Mouse (Mus musculus) hindbrain, embryonic 13.5 days (tissue): ENCODE data around the gene Tnfsfm13. TPM values are rescaled to one million over a fixed set of nuclear protein-coding genes. Genes with fewer than 3 reads are reported as not detected.
"Not testable (repeated sequence)": the region's sequence is repeated elsewhere in the genome, so short reads cannot be mapped to it uniquely, and the experiment has no call there.

Experiments
- ATAC-seq: fragments of 200-750 bp; cut with Nextera tagmentation; 2 replicates; pipeline ENCODE4 v1.8.0; 2017; ENCODE audit warnings: moderate TSS enrichment; ENCODE audit not compliant: low FRiP score
- H3K27ac ChIP-seq: fragments of 300-500 bp; sonication (generic); 2 replicates; pipeline ENCODE4 v1.5.1; 2015; ENCODE audit warnings: inconsistent platforms, mild to moderate bottlenecking, moderate library complexity
- H3K27me3 ChIP-seq: fragments of 300-500 bp; sonication (generic); 2 replicates; pipeline ENCODE4 v1.6.1; 2015; ENCODE audit warnings: mild to moderate bottlenecking, inconsistent platforms
- H3K36me3 ChIP-seq: fragments of 300-500 bp; sonication (generic); 2 replicates; pipeline ENCODE4 v1.6.1; 2015; ENCODE audit warnings: mild to moderate bottlenecking, inconsistent platforms
- H3K4me1 ChIP-seq: fragments of 300-500 bp; sonication (generic); replicated peaks from 2 replicates; pipeline ENCODE4 v1.6.1; 2015; ENCODE audit warnings: inconsistent platforms
- H3K4me2 ChIP-seq: fragments of 300-500 bp; sonication (generic); 2 replicates; pipeline ENCODE4 v1.6.1; 2015; ENCODE audit warnings: inconsistent platforms, mild to moderate bottlenecking, moderate library complexity
- H3K4me3 ChIP-seq: fragments of 300-500 bp; sonication (generic); 2 replicates; pipeline ENCODE4 v1.5.1; 2015; ENCODE audit warnings: mild to moderate bottlenecking, inconsistent platforms
- H3K9ac ChIP-seq: fragments of 300-500 bp; sonication (generic); 2 replicates; pipeline ENCODE4 v1.6.1; 2015; ENCODE audit warnings: mild to moderate bottlenecking, inconsistent platforms
- H3K9me3 ChIP-seq: fragments of 300-500 bp; sonication (generic); 2 replicates; pipeline ENCODE4 v1.6.1; 2016; ENCODE audit warnings: inconsistent platforms
- WGBS: fragments of 180-500 bp; shearing (Covaris S2); methylation state at CpG from one replicate; pipeline ENCODE4 v1.1.7; 2015; 5-methylcytosine and 5-hydroxymethylcytosine counted together
- polyA plus RNA-seq: library from polyadenylated mRNA; unstranded; fragments of >200 nt; fragmentation: Nextera tagmentation; extraction: Ambion mirVana; gene quantifications from 2 replicates; pipeline ENCODE4 v1.2.1, GENCODE M21; 2015

The Tnfsfm13 gene
- polyA plus RNA-seq, 1 experiment from 2014 or later: 1.2 TPM

DNA sequence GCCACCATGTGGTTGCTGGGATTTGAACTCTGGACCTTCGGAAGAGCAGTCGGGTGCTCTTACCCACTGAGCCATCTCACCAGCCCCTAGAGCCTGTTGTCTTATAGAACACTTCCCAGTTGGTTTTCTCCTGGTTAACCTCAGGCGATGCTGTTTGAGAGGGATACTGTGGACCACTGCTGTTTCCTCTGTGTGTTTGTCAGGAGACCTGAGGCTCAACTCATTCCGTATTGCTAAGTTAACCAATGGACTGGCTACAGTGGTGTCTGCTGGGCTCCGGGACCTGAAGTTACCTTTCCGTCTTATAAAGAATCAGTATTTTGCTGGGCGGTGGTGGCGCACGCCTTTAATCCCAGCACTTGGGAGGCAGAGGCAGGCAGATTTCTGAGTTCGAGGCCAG lies 7.0 kb upstream of the Tnfsfm13 start:
- not testable (repeated sequence) for H3K4me3 ChIP-seq, H3K27ac ChIP-seq, H3K36me3 ChIP-seq, H3K27me3 ChIP-seq, ATAC-seq, H3K9ac ChIP-seq, H3K4me1 ChIP-seq, H3K9me3 ChIP-seq, H3K4me2 ChIP-seq
- 95% methylated on average over 10 of the region's 10 CpGs for WGBS

DNA sequence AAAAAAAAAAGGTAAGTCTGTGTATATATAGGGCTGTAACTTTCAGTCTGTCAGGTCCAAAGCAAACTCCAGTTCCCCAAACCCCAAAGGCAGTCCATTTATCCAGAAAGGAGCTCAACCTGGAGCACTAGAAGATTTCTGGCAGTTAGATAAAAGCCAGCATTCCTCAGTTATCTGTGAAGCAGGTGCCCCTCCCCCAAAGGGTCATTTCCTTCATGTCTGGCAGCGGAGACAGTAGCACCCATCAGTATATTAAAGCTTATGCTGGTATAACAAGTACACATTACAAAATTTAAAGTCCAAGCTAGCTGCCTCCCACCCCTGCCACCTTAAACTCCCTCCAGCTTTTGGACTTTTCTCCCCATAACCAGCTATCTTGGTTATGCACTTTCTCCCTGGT lies 3.7 kb upstream of the Tnfsfm13 start:
- Histone ChIP-seq H3K9ac (no peak overlapping the region), H3K4me1 (peaks cover 11% of the 10 kb centered on the region), H3K4me3 (no peak overlapping the region), H3K4me2 (no peak overlapping the region), H3K27me3 (peaks cover 4% of the 10 kb centered on the region; the same call in 1 of the 2 replicates), H3K9me3 (no peaks in the 10 kb centered on the region), H3K36me3 (no peaks in the 10 kb centered on the region), H3K27ac (no peak overlapping the region)
- 79% methylated on average over 1 of the region's 1 CpGs for WGBS
- ATAC-seq: no peak

DNA sequence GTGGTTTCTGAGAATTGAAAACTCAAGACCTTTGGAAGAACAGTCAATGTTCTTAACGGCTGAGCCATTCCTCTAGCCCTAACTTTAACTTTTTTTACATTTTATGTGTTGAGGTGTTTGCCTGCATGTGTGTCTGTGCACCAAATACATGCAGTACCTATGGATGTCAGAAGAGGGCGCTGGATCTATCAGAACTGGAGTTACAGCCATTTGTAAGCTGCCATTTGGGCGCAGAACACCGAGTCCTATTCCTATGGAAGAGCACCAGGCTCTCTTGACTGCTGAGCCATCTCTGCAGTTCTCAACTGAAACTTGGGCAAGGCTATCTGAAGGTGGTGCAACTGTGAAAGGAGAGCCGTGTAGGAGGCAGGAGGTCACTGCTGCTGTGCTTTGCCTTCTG lies 2.7 kb upstream of the Tnfsfm13 start:
- H3K36me3 ChIP-seq: no peaks in the 10 kb centered on the region

DNA sequence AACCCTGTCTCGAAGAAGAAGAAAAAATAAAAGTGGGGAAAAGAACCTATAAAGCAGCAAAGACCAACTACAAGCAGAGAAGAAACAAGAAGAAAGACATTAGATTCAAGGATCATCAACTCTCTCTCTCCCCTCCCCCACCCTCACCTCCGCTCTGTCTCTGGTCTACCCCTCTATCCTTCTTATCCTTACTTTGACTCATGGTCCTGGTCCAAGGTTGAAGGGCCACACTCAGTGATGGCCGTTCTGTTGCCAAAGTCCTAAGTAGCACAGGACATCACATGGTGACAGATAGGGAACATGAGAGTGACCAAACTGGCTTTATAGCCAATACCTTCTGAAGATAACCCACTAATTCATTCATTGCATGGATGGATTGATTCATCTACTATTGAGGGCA lies 1.5 kb upstream of the Tnfsfm13 start:
- 96% methylated on average over 3 of the region's 3 CpGs for WGBS
- H3K36me3 ChIP-seq: no peaks in the 10 kb centered on the region
- ATAC-seq: no peak

More for the DNA sequence above, 2.7 kb upstream of the Tnfsfm13 start:
- H3K9ac ChIP-seq: no peak overlapping the region
- ATAC-seq: no peak
- H3K27me3 ChIP-seq: peaks cover 4% of the 10 kb centered on the region; the same call in 1 of the 2 replicates
- 67% methylated on average over 5 of the region's 5 CpGs for WGBS
- no peaks in the 10 kb centered on the region for H3K9me3 ChIP-seq
- no peak overlapping the region for H3K4me2 ChIP-seq
- H3K4me3 ChIP-seq: no peak overlapping the region
- no peak overlapping the region for H3K27ac ChIP-seq
- peaks cover 11% of the 10 kb centered on the region for H3K4me1 ChIP-seq

DNA sequence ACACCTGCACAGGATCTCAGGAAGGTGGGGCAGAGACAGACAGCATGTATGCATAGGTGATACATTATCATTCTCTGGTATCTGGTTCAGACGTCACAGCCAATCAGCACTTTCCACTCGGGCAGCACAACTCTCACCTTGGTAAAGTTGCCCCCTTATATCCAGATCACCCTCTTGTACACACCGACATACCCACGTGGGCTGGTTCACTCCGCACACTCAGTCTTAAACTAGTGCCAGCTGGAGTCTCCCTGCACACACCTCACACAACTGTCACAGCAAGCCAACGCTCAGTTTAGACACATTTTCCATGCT lies 895 bp downstream of the Tnfsfm13 start:
- Histone ChIP-seq H3K36me3 (no peaks in the 10 kb centered on the region), H3K27ac (no peak overlapping the region), H3K9me3 (no peaks in the 10 kb centered on the region), H3K4me3 (peak overlapping the region; percentile 49), H3K27me3 (no peaks in the 10 kb centered on the region), H3K4me2 (peak overlapping the region; percentile 84), H3K9ac (peak overlapping the region; percentile 84), H3K4me1 (peaks cover 11% of the 10 kb centered on the region)
- 28% methylated on average over 6 of the region's 6 CpGs for WGBS
- ATAC-seq: no peak

More for the DNA sequence above, 1.5 kb upstream of the Tnfsfm13 start:
- Histone ChIP-seq H3K4me1 (peaks cover 11% of the 10 kb centered on the region), H3K9me3 (no peaks in the 10 kb centered on the region), H3K4me3 (no peak overlapping the region), H3K9ac (no peak overlapping the region), H3K4me2 (no peak overlapping the region), H3K27me3 (peaks cover 4% of the 10 kb centered on the region; the same call in 1 of the 2 replicates), H3K27ac (no peak overlapping the region)

DNA sequence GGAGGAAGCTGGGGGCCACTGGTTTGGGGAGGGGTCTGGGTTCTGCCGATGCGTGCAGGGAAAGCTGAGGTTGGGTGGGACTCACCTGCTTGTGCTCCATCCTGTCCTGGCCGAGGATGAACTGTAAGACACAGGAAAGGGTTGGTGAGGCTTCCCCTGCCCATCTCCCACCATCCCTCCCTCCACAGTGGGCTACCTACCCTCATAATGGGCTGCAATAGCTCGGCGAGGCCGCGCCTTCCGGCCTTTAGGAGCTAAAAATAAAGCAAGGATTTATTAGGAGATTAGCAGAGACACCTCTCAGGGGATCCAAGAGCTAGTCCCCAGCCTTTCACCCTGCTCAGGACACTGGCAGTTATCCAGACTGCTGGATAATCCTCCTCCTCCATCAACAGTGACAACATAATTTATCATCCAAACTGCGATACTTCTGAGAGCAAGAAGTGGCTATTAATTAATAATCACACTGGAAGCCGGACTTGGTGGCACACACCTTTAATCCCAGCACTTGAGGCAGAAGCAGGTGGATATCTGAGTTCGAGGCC lies 2.4 kb downstream of the Tnfsfm13 start:
- Histone ChIP-seq H3K27me3 (no peaks in the 10 kb centered on the region), H3K36me3 (no peaks in the 10 kb centered on the region), H3K27ac (no peak overlapping the region), H3K9ac (no peak overlapping the region), H3K4me3 (no peak overlapping the region), H3K9me3 (no peaks in the 10 kb centered on the region), H3K4me1 (peaks cover 11% of the 10 kb centered on the region), H3K4me2 (no peak overlapping the region)
- ATAC-seq: no peak
- WGBS: 74% methylated on average over 11 of the region's 11 CpGs

DNA sequence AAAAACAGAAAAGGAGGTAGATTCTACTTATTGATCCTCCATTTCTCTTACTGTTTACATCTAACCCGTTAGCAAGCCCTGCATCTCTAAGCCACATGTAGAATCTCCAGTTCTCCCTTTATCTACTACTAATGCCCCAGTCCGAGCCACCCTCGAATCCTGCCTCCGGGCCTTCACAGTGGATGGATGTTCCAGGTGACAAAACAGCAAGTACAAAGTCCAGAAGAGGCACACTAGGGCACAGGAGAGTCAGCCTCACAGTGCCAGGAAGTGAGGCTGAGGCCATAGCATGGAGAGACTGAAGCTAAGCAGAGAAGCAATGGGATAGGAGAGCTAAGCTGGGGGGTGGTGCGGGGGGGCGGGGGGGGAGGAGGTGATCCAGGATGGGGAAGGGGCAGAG lies 3.0 kb downstream of the Tnfsfm13 start:
- H3K27me3 ChIP-seq: no peaks in the 10 kb centered on the region
- ATAC-seq: no peak
- no peaks in the 10 kb centered on the region for H3K36me3 ChIP-seq
- no peak overlapping the region for H3K4me3 ChIP-seq
- peaks cover 11% of the 10 kb centered on the region for H3K4me1 ChIP-seq
- 90% methylated on average over 6 of the region's 6 CpGs for WGBS
- H3K9me3 ChIP-seq: no peaks in the 10 kb centered on the region
- no peak overlapping the region for H3K9ac ChIP-seq
- H3K27ac ChIP-seq: no peak overlapping the region
- no peak overlapping the region for H3K4me2 ChIP-seq

DNA sequence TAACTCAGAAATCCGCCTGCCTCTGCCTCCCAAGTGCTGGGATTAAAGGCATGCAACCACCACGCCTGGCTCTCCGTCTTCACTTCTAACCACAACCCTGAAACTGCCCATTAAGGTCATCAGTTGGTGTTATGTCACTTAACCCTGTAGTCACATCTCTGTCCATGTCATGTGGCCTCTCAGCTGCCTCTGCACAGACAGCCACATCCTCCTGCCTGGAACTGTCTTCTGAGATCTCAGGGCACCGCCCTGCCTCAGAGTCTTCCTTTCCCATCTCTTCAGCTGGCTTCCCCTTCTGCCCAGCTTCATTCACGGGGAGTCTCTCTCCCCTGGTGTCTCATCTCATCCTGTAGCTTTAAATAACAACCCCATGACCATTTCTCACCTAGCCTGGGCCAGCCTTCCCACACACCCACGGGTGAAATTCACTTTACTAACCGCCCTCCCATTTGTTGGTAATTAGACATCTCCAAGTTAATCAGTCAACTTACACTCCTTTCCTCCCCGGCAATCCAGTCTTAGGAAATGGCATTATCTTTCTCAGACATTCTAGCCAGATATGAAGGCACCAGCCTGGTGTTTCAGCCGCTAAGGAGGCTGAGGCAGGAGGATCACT lies 3.6 kb downstream of the Tnfsfm13 start:
- Histone ChIP-seq H3K27me3 (peaks cover under 1% of the 10 kb centered on the region; the same call in 1 of the 2 replicates), H3K4me3 (no peak overlapping the region), H3K4me2 (no peak overlapping the region), H3K4me1 (peaks cover 11% of the 10 kb centered on the region), H3K9ac (no peak overlapping the region), H3K9me3 (no peaks in the 10 kb centered on the region), H3K36me3 (no peaks in the 10 kb centered on the region), H3K27ac (no peak overlapping the region)
- 83% methylated on average over 9 of the region's 9 CpGs for WGBS
- no peak for ATAC-seq

DNA sequence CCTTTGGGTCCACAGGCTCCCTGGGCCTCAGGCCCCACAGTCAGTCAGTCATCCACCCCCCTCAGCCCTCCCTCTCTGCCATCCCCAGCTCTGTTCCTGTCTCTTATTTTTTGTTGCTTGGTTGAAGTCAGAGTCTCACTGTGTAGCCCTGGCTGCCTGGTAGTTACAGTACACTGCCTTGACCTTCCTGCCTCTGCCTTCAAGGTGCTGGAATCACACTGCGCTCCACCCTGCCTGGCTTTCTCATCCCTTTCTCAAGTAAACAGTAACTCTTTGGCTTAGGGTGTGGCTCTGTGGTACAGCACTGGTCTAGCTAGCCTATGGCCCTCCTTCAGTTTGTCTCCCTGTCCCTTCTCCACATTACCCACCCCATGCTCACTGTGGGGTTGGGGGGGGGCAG lies 6.0 kb downstream of the Tnfsfm13 start:
- 100% methylated on average over 1 of the region's 1 CpGs for WGBS
- Histone ChIP-seq H3K4me3 (no peak overlapping the region), H3K9me3 (no peaks in the 10 kb centered on the region), H3K36me3 (no peaks in the 10 kb centered on the region), H3K27ac (no peak overlapping the region), H3K9ac (no peak overlapping the region), H3K27me3 (peaks cover 13% of the 10 kb centered on the region; the same call in 1 of the 2 replicates), H3K4me1 (peaks cover 14% of the 10 kb centered on the region; the same call in 1 of the 2 replicates), H3K4me2 (no peak overlapping the region)
- no peak for ATAC-seq

DNA sequence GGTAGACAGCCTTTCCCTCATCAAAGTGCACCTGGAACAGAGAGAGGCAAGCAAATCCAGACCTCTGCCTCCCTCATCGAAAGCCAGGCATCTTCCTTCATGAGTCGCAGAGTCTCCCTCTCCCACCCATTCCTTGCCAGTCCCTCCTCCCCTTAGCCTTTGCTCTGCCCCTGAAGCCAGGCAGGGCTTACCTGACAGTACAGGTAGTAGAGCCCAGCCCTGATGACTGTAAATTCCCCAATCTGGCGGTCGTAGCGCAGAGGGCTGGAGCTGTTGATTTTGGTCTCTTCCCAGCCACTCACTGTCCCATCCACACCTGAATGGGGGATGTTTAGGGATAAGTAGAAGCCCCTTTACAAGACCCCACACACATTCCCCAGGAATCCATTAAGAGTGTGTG lies 8.8 kb downstream of the Tnfsfm13 start:
- no peak overlapping the region for H3K27ac ChIP-seq
- peaks cover 13% of the 10 kb centered on the region; the same call in 1 of the 2 replicates for H3K27me3 ChIP-seq
- no peaks in the 10 kb centered on the region for H3K9me3 ChIP-seq
- H3K4me3 ChIP-seq: no peak overlapping the region
- H3K36me3 ChIP-seq: no peaks in the 10 kb centered on the region
- 58% methylated on average over 5 of the region's 5 CpGs for WGBS
- 0 out of 2 replicates have a peak overlapping the region, but pooled peaks have one; percentile 10 for H3K9ac ChIP-seq
- H3K4me1 ChIP-seq: peaks cover 31% of the 10 kb centered on the region
- ATAC-seq: no peak
- no peak overlapping the region for H3K4me2 ChIP-seq

DNA sequence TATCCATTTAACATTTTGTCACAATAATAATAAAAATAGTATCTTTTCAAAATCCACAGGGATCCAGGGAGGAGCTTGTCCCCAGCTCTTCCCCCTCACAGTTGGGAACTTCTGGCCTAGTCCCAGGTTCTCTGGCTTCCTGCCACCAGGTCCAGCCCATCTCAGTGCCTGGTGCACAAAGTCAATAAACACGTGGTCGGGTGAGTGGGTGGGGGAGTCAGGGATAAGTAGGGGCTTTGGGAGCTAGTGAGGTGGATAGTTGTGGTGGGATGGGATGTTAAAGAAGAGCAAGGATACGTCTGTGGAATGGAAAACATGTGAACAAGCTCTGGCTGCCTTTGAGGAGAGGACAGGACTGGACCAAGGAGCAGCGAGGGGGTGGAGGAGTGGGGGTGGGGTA lies 9.5 kb downstream of the Tnfsfm13 start:
- Histone ChIP-seq H3K4me2 (no peak overlapping the region), H3K36me3 (no peaks in the 10 kb centered on the region), H3K27ac (no peak overlapping the region), H3K27me3 (peaks cover 13% of the 10 kb centered on the region; the same call in 1 of the 2 replicates), H3K9me3 (no peaks in the 10 kb centered on the region), H3K9ac (0 out of 2 replicates have a peak overlapping the region, but pooled peaks have one; percentile 10), H3K4me3 (no peak overlapping the region), H3K4me1 (peaks cover 31% of the 10 kb centered on the region)
- no peak for ATAC-seq
- 13% methylated on average over 4 of the region's 4 CpGs for WGBS

DNA sequence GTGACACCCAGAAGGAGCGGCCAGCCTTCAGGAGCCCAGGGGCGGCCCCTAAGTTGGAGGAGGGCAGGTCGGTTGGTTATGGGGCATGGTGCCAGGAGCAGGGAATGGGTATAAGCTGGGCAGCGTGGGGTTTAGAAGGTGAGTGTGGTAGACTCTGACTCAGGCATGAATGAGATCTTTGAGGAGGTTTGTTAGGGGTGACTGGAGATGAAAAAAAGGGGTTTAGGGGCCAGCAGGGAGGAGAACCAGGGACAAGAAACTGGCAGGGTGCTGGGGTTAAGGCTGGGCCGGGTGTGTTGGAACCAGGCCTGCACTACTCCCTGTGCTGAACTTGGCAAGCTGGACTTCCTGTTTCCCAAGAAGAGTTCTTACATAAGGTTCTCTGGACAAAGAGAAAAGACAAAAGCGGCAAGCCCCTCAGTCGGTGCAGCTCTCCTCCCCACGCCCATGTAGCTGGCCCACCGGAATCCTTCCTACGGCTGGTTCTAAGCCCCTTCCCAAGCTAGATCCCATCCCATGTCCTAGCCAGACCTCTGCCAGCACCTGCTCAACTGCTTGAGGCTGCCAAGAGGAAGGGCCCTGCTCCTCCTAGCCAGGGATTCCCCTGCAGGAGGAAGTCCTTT lies 10.3 kb downstream of the Tnfsfm13 start, which contains the start of gene Tnfsf13:
Gene Tnfsf13, minus strand, starts transcription at position 259 of the 623 bp plus-strand sequence.
- H3K27ac ChIP-seq: 0 out of 2 replicates have a peak within 1 kb of the TSS, but pooled peaks have one; percentile 46
- peaks cover 38% of the 10 kb centered on the region for H3K4me1 ChIP-seq
- no peak for ATAC-seq
- H3K9me3 ChIP-seq: no peaks in the 10 kb centered on the region
- H3K4me3 ChIP-seq: no peak within 1 kb of the TSS
- H3K9ac ChIP-seq: peak within 1 kb of the TSS; percentile 58
- WGBS: 55% methylated on average over 10 of the region's 10 CpGs
- no peaks in the 10 kb centered on the region for H3K36me3 ChIP-seq
- peaks cover 13% of the 10 kb centered on the region; the same call in 1 of the 2 replicates for H3K27me3 ChIP-seq
- no peak within 1 kb of the TSS for H3K4me2 ChIP-seq
